Mouse (Mus musculus) R1 (cell line): ENCODE data around the gene Gm12216.
"Not testable (repeated sequence)": the region's sequence is repeated elsewhere in the genome, so short reads cannot be mapped to it uniquely, and the experiment has no call there.

Experiments used
- DNase-seq: peaks from one replicate; pipeline ENCODE4 v3.0.0-alpha.2; 2018; ENCODE audit warnings: low read depth, low spot score

Gm12216 gene

DNA sequence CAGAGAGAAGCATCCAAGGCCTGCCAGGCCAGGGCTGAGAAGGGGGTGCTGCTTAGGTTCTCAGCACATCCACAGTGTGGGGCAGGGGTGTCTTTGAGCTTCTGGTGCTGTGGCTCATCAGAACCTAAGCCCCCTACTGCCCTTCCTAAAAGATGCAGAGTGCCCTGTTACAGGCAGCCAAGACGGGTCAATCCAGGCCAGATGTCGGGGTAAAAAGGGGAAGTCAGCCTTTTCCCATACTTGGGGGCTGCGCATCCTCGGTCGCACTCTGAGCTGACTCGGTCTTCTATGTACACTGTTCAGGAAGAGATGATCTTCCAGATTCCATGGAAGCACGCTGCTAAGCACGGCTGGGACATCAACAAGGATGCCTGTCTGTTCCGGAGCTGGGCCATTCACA, 86.5 kb downstream of the Gm12216 start:
- DNase-seq: no peak

DNA sequence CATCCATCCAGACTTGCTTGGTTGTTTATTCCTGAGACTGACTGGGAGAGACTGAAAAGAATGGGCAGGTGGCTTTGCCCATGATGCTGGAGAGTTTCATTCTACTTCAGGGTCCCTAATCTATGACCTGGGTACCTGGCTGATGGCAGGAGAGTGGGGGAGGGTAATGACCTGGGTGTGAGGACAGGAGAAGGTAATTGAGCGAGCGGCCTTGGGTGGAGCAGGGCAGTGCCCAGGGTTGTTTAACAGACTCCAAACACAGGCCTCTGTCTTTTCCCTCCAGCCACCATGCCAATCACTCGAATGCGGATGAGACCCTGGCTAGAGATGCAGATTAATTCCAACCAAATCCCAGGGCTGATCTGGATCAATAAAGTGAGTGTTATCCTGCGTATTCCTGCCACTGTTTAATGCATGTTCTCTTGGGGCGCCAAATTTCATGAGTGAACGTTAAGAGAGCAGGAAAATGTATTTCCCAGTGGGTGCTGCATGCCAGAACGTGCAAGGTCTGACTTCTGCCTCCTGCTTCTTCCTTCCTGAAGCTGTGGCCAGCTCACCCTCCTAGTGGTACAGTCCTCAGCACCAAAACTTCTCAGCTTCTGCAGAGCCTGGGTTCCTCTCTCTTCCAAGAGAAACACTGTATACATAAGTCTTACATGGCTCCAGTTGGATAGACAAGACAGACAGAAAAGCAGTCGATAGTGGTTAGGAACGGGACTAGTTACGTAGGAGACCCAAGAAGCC, 87.9 kb downstream of the Gm12216 start:
- DNase-seq: no peak

- peak; percentile 68 for DNase-seq
Observed at GRCm38 (mm10) chr11:53770125-53770791, 88.8 kb downstream of the Gm12216 start.

GRCm38 (mm10) chr11:53769760-53770124, 89.3 kb downstream of the Gm12216 start, which contains the start of gene Irf1:
Gene Irf1 (plus strand): TSS chr11:53770014.
- DNase-seq: peak; percentile 96

DNA sequence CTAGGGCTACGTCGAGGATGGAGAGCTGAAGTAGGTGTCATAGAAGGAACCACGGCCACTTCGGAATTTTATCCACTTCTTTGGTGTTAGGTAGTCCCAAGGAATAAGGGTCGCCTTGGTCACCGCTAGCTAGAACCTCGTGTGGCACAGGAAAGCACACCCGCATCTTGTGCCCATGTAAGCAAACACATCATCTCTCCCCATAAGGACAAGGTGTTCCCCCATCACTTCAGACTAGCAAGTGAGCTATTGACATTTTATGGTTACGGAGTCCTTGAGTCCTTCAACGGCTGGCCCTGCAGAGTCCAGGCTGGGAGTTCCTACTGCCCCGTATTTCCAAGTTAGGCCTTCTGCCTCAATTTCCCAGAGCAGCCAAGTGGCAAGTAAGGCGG, 89.9 kb downstream of the Gm12216 start:
- DNase-seq: no peak

- no peak for DNase-seq
Observed at GRCm38 (mm10) chr11:53768422-53769184, 90.5 kb downstream of the Gm12216 start.

DNA sequence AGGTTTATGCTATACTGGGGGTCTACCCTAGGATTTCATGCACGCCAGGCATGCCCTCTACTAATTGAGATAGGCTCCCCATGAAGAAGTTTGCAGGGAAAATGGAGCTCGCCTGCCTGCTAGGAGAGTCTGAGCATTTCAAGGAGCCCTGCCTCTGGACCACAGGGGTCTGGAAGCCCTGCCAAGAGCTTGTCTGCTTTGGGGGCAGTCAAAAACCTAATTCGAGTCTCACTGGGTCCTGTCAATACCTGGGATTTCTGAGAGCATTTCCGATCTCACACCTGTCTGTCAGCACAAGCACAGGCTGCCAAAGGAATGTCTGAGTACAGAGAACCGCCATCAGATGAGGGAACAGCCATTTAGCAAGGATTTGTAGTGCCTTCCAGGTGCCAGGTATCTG, 94.5 kb downstream of the Gm12216 start:
- no peak for DNase-seq

DNA sequence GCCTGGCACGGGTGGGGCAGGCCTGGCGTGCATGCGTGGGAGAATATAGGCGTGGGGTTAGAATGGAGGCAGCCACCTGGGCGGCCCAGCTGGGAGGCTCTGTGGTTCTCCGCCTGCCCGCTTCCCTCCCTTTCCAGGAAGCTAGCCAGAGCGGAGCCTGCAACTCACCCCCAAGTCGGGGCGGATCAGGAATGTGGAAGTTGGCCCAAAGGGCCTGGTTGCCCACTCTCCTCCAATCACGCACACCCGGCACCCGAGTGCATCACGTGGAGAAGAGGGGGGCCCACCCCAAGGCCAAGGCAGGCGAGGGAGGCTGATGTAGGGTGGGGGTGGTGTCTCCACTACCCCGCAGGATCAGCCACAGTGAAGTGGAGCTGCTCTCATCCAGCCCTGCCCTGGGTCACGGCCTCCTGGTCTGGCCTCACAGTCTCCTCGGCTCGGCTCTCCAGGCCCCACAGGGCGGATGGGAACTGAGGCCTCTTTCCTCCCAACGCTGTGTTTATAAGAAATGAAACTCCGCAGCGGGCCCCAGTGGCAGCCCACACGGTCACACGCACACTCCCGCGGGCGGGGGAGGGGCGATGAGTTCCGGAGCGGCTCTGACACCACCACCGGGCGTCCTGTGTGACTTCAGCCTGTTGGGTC, 95.4 kb downstream of the Gm12216 start:
- peak; percentile 76 for DNase-seq

GRCm38 (mm10) chr11:53762827-53763495, 96.1 kb downstream of the Gm12216 start:
- DNase-seq: peak; percentile 64

- DNase-seq: peak; percentile 61
Observed at GRCm38 (mm10) chr11:53762426-53762825, 96.6 kb downstream of the Gm12216 start.

- DNase-seq: no peak
Observed at GRCm38 (mm10) chr11:53761822-53762221, 97.2 kb downstream of the Gm12216 start.

- no peak for DNase-seq
Observed at GRCm38 (mm10) chr11:53761284-53761683, 97.8 kb downstream of the Gm12216 start.

- DNase-seq: peak; percentile 89
Observed at GRCm38 (mm10) chr11:53759545-53760406, 99.3 kb downstream of the Gm12216 start.

DNA sequence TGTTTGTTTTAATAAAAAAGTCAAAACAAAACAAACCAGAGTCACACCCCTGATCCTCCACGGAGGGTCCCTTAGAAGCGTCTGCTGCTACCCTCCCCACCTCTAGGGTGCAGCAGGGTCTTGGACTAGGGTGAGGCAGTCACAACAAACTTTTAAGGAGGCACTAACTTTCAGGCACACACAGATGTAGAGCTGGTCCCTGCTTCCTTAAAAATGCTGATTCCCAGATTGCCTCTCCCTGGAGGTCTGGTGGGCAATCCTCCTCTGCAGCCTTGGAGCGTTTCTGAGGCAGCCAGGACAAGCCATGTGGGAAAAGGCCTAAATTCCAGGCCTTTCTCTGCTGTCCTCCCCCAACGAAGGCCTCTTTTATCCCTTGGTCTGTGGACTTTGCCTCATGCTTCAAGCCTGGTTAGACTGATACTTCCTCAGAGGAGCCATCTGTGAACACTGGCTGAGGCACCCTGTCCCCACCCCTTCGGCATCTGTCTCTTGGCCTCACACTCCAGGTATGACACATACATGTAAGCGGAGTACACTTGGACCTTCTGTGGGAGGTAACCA, 100.2 kb downstream of the Gm12216 start:
- peak; percentile 48 for DNase-seq

DNA sequence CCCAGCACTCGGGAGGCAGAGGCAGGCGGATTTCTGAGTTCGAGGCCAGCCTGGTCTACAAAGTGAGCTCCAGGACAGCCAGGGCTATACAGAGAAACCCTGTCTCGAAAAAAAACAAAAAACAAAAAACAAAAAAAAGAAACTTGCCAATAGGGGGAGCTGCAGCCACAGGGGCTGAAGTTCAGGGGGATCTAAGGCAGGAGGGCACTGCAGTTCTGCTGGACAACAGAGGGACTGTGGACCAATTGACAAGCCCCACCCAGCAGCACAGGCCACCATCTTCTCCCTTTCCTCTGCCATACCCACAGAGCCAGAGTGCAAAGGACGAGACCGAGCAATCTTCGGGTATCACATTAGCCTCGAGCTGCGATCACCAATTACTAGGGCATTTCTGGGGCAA, 101.0 kb downstream of the Gm12216 start:
- not testable (repeated sequence) for DNase-seq

DNA sequence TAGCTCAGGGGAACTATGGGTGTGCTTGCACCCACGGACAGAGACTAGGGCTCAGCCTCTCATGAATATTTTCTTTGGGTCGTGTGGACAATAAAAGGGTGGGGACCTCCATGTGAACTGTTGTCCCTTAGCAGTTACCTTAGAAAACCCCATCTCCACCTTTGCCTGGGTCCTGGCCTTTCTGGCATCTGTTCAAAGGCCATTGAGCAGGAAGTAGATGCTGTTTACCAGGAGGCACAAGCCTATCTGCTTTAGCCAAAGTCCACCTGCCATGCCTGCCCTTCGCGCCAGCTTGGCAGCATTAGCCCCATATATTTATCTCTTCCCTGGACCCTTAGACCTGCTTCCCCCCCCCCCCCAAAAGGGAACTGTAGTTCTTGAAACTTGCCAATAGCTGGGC, 101.4 kb downstream of the Gm12216 start:
- DNase-seq: no peak

DNA sequence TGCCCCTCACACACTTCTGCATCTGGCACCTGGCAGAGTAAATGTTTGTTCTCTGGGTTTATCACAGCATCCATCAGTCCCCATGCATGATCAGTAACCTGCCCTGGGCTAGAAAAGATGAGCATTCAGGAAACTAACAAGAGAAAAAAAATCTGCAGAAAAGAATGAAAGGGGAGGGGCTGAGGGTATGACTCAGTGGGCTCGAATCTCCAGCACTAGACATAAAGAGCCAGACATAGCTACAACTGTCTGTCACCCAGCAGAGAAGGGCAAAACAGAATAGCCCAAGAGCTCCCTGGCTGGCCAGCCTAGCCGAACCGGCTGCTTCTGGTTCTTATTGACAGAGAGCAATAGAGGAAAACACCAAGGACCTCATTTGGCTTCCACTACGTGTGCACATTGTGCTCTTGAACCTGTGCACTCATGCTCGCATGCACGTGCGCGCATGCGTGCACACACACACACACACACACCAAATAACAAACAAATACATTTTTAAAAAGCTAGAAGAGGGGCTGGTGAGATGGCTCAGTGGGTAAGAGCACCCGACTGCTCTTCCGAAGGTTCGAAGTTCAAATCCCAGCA, 104.0 kb downstream of the Gm12216 start:
- DNase-seq: no peak

DNA sequence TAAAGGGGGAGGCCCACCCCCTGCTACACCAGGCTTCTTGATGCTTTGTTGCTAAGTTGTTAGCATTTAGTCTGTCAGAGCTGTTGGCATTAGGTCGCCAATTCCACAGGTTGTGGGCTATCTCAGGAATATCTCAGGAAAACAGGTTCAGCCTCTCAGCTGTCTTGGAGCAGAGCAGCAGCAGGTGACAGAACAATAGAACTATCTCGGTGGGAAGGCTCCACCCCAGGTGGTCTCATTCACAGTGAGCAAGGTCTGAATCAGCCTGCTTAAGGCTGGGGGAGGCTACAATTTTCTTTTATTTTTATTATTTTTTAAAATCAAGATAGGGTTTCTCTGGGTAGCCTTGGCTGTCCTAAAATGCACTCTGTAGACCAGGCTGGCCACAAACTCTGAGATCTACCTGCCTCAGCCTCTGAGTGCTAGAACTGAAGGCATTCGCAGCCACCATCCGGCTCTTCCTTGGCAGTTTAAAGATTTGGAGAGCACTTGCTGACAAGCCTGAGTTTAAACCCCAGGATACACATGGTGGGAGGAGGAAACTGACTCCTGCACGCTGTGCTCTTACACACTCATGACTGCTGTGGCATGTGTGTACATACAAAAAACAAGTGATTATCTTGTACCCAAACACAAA, 109.2 kb downstream of the Gm12216 start:
- peak; percentile 71 for DNase-seq

DNA sequence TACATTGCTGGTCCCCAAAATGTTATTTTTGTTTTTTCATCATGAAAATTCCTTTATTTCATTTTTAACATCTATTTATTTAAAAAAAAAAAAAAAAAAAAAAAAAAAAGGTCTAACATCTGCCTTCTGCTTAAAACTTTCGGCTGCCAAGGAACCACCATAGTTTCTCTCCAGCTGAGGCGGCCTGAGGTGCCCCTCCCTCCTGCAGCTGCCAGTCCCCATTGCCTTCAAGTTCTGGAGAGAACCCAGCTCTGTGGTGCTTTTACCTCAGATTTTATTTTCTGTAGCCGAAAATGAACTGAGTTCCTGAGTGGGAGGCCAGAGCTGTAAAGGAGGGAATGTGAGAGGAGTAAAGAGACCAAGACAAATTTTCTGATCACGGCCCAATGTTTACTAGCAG, 109.8 kb downstream of the Gm12216 start:
- DNase-seq: no peak
